Mouse (Mus musculus): ENCODE measurements at regions not wholly inside any gene's neighbourhood (a gene's known extent, or its start where the extent isn't known, plus 50 kb on each side); places are given as distances from the start of the nearest gene placed in this dataset.
A peak's percentile ranks its signal among the peaks of the same experiment; 100 is the strongest.

GRCm38 (mm10) chrX:143024325-143024971, 57.9 kb upstream of the Ammecr1 start:
- no peak for ATAC-seq (ENCODE audit: insufficient read depth)
- Histone ChIP-seq H3K27ac (no peak overlapping the region), H3K9me3 (ENCODE audit: control insufficient read depth, low read length) (no peaks in the 10 kb centered on the region), H3K4me1 (replicated peaks; ENCODE audit: control insufficient read depth in 2 of 2, insufficient read depth in 2 of 2, low read length in 1 of 2) (no peaks in the 10 kb centered on the region; a peak in 1 of 4 replicates), H3K9ac (replicated peaks) (no peak overlapping the region), H3K4me2 (ENCODE audit: low read depth) (no peak overlapping the region), H3K27me3 (ENCODE audit: control insufficient read depth, insufficient read depth, low read length) (no peaks in the 10 kb centered on the region), H3K4me3 (ENCODE audit: insufficient read depth in 1 of 2, low read depth in 2 of 2, low read length in 2 of 2) (no peak overlapping the region), H3K36me3 (replicated peaks; ENCODE audit: control insufficient read depth, insufficient read depth, low read depth) (no peaks in the 10 kb centered on the region)
- DNase-seq (ENCODE audit: low read depth in 3 of 3, low spot score in 3 of 3), result no peak
- TF ChIP-seq CTCF (IDR thresholded peaks at IDR 0.05; ENCODE audit: low read depth) (no peak), EP300 (IDR thresholded peaks at IDR 0.05; ENCODE audit: low read depth) (no peak)
- WGBS (ENCODE audit: insufficient replicate concordance), result 79% methylated on average over 6 of the region's 6 CpGs

- DNase-seq (ENCODE audit: low read depth in 3 of 3, low spot score in 3 of 3) (no peak), ATAC-seq (ENCODE audit: insufficient read depth) (no peak)
- Histone ChIP-seq H3K27me3 (ENCODE audit: control insufficient read depth, insufficient read depth, low read length) (no peaks in the 10 kb centered on the region), H3K36me3 (replicated peaks; ENCODE audit: control insufficient read depth, insufficient read depth, low read depth) (no peaks in the 10 kb centered on the region), H3K4me3 (ENCODE audit: insufficient read depth in 1 of 2, low read depth in 2 of 2, low read length in 2 of 2) (no peak overlapping the region), H3K4me1 (replicated peaks; ENCODE audit: control insufficient read depth in 2 of 2, insufficient read depth in 2 of 2, low read length in 1 of 2) (peaks cover 0 to 2% of the 10 kb centered on the region in 2 experiments; a peak in 1 of 4 replicates), H3K27ac (no peak overlapping the region), H3K4me2 (ENCODE audit: low read depth) (no peak overlapping the region), H3K9ac (replicated peaks) (no peak overlapping the region), H3K9me3 (ENCODE audit: control insufficient read depth, low read length) (no peaks in the 10 kb centered on the region)
- 28% methylated on average over 10 of the region's 10 CpGs for WGBS (ENCODE audit: insufficient replicate concordance)
- TF ChIP-seq EP300 (IDR thresholded peaks at IDR 0.05; ENCODE audit: low read depth) (no peak), CTCF (IDR thresholded peaks at IDR 0.05; ENCODE audit: low read depth) (no peak)
Measured at GRCm38 (mm10) chrX:143030371-143031010, 64.0 kb upstream of the Ammecr1 start.

- H3K27me3 ChIP-seq (ENCODE audit: control insufficient read depth, insufficient read depth, low read length), result no peaks in the 10 kb centered on the region; the same call in 1 of the 2 replicates
- H3K36me3 ChIP-seq (replicated peaks; ENCODE audit: control insufficient read depth, insufficient read depth, low read depth), result no peaks in the 10 kb centered on the region
- H3K4me2 ChIP-seq (ENCODE audit: low read depth), result no peak overlapping the region
- no peak overlapping the region for H3K9ac ChIP-seq (replicated peaks)
- ATAC-seq (ENCODE audit: insufficient read depth) (no peak), DNase-seq (ENCODE audit: low read depth in 3 of 3, low spot score in 3 of 3) (no peak)
- no peak overlapping the region for H3K27ac ChIP-seq
- peaks cover 10 to 18% of the 10 kb centered on the region in 2 experiments for H3K4me1 ChIP-seq (replicated peaks; ENCODE audit: control insufficient read depth in 2 of 2, insufficient read depth in 2 of 2, low read length in 1 of 2)
- H3K4me3 ChIP-seq (ENCODE audit: insufficient read depth in 1 of 2, low read depth in 2 of 2, low read length in 2 of 2), result no peak overlapping the region
- no peaks in the 10 kb centered on the region for H3K9me3 ChIP-seq (ENCODE audit: control insufficient read depth, low read length)
- 71% methylated on average over 4 of the region's 4 CpGs for WGBS (ENCODE audit: insufficient replicate concordance)
- TF ChIP-seq EP300 (IDR thresholded peaks at IDR 0.05; ENCODE audit: low read depth) (no peak), CTCF (IDR thresholded peaks at IDR 0.05; ENCODE audit: low read depth) (no peak)
Measured at GRCm38 (mm10) chrX:143039878-143040277, 59.5 kb upstream of the Rtl9 start.

- 30% methylated on average over 4 of the region's 4 CpGs for WGBS (ENCODE audit: insufficient replicate concordance)
- H3K4me1 ChIP-seq (replicated peaks; ENCODE audit: control insufficient read depth in 2 of 2, insufficient read depth in 2 of 2, low read length in 1 of 2), result peaks cover 13 to 38% of the 10 kb centered on the region in 2 experiments
- H3K27ac ChIP-seq, result peak overlapping the region; percentile 82
- H3K4me3 ChIP-seq (ENCODE audit: insufficient read depth in 1 of 2, low read depth in 2 of 2, low read length in 2 of 2), result no peak overlapping the region
- no peaks in the 10 kb centered on the region; the same call in 1 of the 2 replicates for H3K27me3 ChIP-seq (ENCODE audit: control insufficient read depth, insufficient read depth, low read length)
- peak overlapping the region; percentile 33 for H3K4me2 ChIP-seq (ENCODE audit: low read depth)
- no peaks in the 10 kb centered on the region for H3K9me3 ChIP-seq (ENCODE audit: control insufficient read depth, low read length)
- DNase-seq (ENCODE audit: low read depth in 3 of 3, low spot score in 3 of 3), result peak; percentile 66 to 77 (median 68)
- peak; percentile 98 for ATAC-seq (ENCODE audit: insufficient read depth)
- TF ChIP-seq EP300 (IDR thresholded peaks at IDR 0.05; ENCODE audit: low read depth), result peak; percentile 82
- TF ChIP-seq CTCF (IDR thresholded peaks at IDR 0.05; ENCODE audit: low read depth), result no peak
- no peak overlapping the region for H3K9ac ChIP-seq (replicated peaks)
- no peaks in the 10 kb centered on the region for H3K36me3 ChIP-seq (replicated peaks; ENCODE audit: control insufficient read depth, insufficient read depth, low read depth)
Measured at GRCm38 (mm10) chrX:143044296-143044695, 55.1 kb upstream of the Rtl9 start.

- no peak for TF ChIP-seq EP300 (IDR thresholded peaks at IDR 0.05; ENCODE audit: low read depth)
- TF ChIP-seq CTCF (IDR thresholded peaks at IDR 0.05; ENCODE audit: low read depth), result no peak
- H3K9ac ChIP-seq (replicated peaks), result no peak overlapping the region
- H3K9me3 ChIP-seq (ENCODE audit: control insufficient read depth, low read length), result no peaks in the 10 kb centered on the region
- no peaks in the 10 kb centered on the region; the same call in 1 of the 2 replicates for H3K27me3 ChIP-seq (ENCODE audit: control insufficient read depth, insufficient read depth, low read length)
- no peak overlapping the region for H3K27ac ChIP-seq
- H3K36me3 ChIP-seq (replicated peaks; ENCODE audit: control insufficient read depth, insufficient read depth, low read depth), result no peaks in the 10 kb centered on the region
- H3K4me2 ChIP-seq (ENCODE audit: low read depth), result no peak overlapping the region
- ATAC-seq (ENCODE audit: insufficient read depth) (no peak), DNase-seq (ENCODE audit: low read depth in 3 of 3, low spot score in 3 of 3) (no peak)
- WGBS (ENCODE audit: insufficient replicate concordance), result 74% methylated on average over 8 of the region's 8 CpGs
- H3K4me3 ChIP-seq (ENCODE audit: insufficient read depth in 1 of 2, low read depth in 2 of 2, low read length in 2 of 2), result no peak overlapping the region
- H3K4me1 ChIP-seq (replicated peaks; ENCODE audit: control insufficient read depth in 2 of 2, insufficient read depth in 2 of 2, low read length in 1 of 2), result peaks cover 13 to 38% of the 10 kb centered on the region in 2 experiments
Measured at GRCm38 (mm10) chrX:143046293-143046692, 53.1 kb upstream of the Rtl9 start.
